Mouse (Mus musculus) left cerebral cortex, adult 11 months (tissue): ENCODE data around the gene Tmem270.

Source experiments
- DNase-seq: peaks from one replicate; pipeline ENCODE4 v3.0.0; 2022; ENCODE audit warnings: low spot score

Tmem270 gene

GRCm38 (mm10) chr5:134887447-134888335 lies 18.8 kb downstream of the Tmem270 start:
- DNase-seq: no peak

- no peak for DNase-seq
Observed at GRCm38 (mm10) chr5:134883077-134883476, 23.5 kb downstream of the Tmem270 start.

DNA sequence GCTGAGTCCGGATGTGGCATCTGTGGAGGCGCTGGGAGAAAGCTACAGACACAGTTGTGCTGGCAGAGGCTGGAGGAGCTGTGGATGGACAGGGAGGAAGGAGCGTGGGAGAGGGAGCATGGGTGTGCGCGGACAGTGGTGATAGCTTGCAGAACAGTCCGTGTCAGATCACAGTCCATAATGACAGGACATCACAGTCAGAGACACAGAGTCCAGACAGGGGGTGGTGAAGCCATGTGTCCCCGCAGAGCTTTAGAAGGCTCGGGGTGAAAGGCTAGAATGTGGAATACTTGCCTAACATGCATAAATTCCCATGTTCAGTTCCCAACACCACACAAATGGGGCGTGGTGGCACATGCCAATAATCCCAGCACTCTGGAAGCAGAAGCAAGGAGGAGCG lies 29.7 kb downstream of the Tmem270 start:
- no peak for DNase-seq

DNA sequence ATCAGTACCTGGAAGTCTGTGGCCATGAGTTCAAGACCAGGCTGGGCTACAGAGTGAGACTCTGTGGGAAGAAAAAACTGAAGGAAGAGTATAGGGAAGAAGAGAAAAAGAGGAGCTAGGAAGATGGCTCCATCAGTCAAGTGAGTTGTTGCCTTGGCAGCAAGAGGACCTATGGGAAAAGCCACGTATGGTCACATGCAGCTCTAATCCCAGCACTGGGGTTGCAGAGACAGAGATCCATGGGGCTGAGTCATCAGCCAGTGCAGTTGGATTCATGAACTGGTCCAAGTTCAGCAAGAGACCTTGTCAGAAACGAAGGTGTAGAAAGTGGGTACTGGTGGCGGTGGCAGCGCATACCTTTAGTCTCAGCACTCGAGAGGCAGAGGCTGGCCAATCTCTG lies 31.3 kb downstream of the Tmem270 start:
- DNase-seq: no peak

DNA sequence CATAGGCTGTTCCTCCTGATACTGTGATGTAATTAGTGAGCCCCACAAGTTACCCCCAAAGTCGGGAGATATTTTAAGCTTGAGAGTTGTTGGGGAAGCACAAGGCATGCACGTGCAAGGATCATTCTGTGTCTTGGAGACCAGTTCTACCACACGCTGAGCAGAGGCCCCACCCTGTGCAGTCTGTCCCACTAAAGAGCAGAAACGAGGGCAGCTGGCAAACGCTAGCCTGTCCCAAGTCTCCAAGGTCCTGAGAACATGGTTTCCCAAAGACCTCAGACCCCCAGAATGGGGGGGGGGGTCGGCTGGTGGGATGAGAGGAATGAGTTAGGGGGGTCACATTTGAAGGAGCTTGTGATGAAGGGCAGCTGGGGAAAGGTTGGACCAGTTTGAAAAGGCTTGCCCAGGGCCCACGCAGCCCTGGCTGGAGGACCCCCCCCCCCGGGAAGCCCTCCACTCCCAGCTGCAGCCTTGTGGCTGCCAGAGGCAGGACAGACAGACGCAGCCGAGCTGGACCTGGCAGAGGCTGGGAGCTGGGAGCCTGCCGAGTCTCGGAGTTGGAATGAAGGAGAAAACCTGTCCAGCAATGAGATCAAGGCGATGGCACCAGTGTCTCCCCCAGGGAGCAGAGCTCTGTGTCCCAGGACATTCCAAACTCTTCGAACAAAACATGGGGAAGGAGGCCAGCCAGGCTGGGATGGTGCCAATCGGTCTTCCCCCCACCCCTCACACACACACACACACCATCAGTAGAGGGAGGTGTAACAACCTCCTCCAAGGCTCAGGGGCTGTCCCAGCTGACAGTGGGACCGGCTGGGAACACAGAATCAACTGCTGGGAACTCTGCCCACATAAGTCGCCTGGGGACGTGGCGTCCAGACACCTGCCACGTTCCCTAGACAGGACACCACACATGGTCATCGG lies 32.3 kb downstream of the Tmem270 start:
- DNase-seq: no peak

- DNase-seq: no peak
Observed at GRCm38 (mm10) chr5:134873034-134873433, 33.5 kb downstream of the Tmem270 start.

GRCm38 (mm10) chr5:134872597-134872996 lies 33.9 kb downstream of the Tmem270 start:
- DNase-seq: no peak

DNA sequence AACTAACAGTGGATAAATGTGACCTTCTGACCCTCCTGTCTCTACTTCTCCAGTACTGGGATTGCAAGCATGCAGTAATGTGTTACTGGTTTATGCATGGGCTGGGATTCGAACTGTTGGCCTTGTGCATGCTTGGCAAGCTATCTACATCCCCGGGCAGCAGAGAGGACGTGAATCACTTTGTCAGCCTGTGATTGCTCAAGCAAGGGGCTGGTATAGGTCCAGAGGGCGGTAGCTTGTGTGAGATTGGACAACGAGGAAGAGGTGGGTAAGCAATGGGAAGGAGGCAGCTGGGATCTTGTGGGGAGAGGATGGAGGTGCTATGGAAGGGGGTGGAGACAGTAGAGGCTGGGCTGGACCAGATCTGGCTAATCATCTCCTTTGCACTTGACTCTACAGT lies 38.0 kb downstream of the Tmem270 start:
- no peak for DNase-seq

GRCm38 (mm10) chr5:134867320-134868144 lies 39.0 kb downstream of the Tmem270 start:
- DNase-seq: no peak

DNA sequence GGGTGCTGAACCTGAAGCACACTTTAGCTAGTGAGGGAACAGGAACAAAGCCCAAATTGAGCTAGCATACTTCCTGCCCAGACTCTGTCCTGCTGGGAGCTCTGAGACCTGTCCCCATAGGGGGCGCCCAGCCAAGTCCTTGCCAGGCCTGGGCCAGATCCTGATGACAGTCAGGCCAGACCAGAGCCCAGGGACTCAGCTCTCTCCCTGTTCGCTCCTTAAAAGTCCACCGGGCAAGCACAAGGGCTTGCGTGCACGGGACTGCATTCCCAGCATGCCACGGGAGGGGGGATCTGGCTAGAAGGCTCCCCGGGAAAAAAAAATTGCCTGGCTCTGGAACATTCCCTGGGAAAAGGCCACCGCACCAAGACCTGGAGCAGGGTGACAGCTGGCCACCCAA lies 41.4 kb downstream of the Tmem270 start:
- DNase-seq: no peak

DNA sequence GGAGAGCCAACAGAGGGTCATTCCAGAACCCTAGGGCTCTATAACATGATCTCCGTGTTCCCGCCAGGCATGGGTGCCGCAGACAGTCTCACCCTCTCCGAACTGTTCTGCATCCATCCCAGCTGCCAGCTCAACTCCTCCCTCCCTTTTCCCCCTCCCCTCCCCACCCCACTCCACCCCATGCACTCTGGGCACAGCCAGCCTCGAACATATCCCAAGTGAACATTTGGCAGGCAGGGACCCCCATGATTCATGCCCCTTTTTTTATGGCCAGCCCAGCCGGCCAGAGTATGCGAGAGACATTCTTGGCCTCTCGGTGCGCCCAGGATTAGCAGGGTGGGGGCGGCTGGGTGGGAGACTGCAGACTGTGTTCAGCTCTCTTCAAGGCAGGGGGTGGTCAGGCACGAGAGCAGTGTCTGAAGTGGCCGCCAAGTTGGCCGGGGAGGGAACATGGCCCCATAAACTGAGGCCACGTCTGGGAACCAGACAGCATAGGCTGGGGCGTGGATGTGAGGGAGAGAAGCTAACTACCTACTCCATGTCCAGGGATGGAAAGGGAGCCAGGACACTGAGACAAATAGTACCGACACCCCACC lies 44.5 kb downstream of the Tmem270 start:
- DNase-seq: no peak

GRCm38 (mm10) chr5:134859193-134859592 lies 47.3 kb downstream of the Tmem270 start:
- DNase-seq: no peak

DNA sequence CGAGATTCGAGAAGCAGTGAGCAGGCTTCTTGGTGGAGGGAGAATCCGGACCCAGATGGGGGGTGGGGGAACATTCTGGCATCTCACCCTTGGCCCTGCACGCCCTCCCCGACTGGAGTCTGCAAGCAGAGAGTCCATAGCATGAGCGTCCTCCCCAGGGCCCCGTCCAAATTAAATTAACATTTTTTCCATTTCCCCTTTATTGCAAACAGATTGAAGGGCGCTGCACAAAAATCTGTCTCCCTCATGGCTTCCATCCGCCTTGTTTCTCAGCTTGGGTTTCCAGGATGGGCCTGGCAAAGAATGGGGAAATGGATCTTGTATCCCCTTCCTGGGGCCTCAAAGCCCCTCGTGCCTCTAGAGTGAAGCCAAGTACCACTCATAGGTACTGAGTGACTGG lies 48.2 kb downstream of the Tmem270 start:
- no peak for DNase-seq

DNA sequence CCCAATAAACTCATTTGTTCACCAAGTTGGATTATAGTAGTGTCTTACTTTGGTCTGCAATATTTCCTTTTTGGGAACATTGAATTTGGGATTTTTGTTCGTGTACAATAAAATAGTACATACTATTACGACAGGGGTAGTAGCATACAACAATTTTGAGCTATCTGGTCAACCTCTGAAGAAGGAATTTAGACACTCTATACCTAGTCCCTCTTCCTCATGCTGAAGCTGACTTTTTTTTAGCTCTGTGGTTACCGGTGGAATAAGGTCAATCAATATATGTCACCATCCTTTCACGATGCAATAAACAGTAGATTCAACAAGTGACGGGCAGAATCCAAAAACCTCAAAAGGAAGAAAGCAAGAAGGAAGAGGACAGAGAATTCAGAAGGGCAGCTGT lies 53.7 kb downstream of the Tmem270 start:
- DNase-seq: no peak
